In genomic region chr14:33735653-33736052, GRCm38 (mm10) we compare ENCODE assay signal across 12 mouse cellular contexts.
DNase-seq lines count a peak whose midpoint lies in the region.
"Had no signal": no experiment of that assay in that cellular context is flagged by ENCODE, and none has a peak within 500 bp of the region (broad histone marks: within the 10 kb centered on the region; RNA-seq: fewer than 3 reads in every experiment).

No protein-coding gene starts in this region.

- DNase-seq in heart, adult 11 months, result peak; percentile 96
- DNase-seq in heart, postnatal 4 days, result no peak
- DNase-seq in urinary bladder, postnatal 14 days (ENCODE audit: low spot score), result peak; percentile 51
- no peak for DNase-seq in urinary bladder, adult 2 months (ENCODE audit: low spot score)
- peak; percentile 52 to 63 for DNase-seq in heart, adult 9 months (ENCODE audit: low spot score in 2 of 2)
- peak; percentile 28 for DNase-seq in ovary, postnatal 36 days (ENCODE audit: low spot score)
- no peak for DNase-seq in kidney, postnatal 14 days
- no peak for DNase-seq in thymus, postnatal 0 days (ENCODE audit: low spot score)
- DNase-seq: cerebellum, adult 11-12 months; kidney, adult 18-20 months; layer of hippocampus, postnatal 36 days; left cerebral cortex, postnatal 4 days had no signal

Comparison
In these comparisons a context has a peak if more than half of its experiments do, and no peak if none do; other contexts are left out.
1. DNase-seq: peak in heart, adult 11 months (single experiment), urinary bladder, postnatal 14 days (single experiment), heart, adult 9 months (2 of 2) and ovary, postnatal 36 days (single experiment); none in heart, postnatal 4 days (single experiment), urinary bladder, adult 2 months (single experiment), kidney, postnatal 14 days (single experiment) and thymus, postnatal 0 days (single experiment).